In genomic region chr1:38601802-38602508, GRCm38 (mm10) we compare ENCODE assay signal across 12 mouse cellular contexts.
DNase-seq lines count a peak whose midpoint lies in the region; ATAC-seq lines count a peak whose summit lies in the region.
"Had no signal": no experiment of that assay in that cellular context is flagged by ENCODE, and none has a peak within 500 bp of the region (broad histone marks: within the 10 kb centered on the region; RNA-seq: fewer than 3 reads in every experiment).

No protein-coding gene starts in this region.

- intact Hi-C loops in gastrocnemius, postnatal 14 days (cut with DNase I; ENCODE audit: low total_unique reads): no loop called here

- H3K4me1 ChIP-seq in limb, embryonic 12.5 days (replicated peaks): peaks cover 45% of the 10 kb centered on the region
- H3K4me1 ChIP-seq: liver, embryonic 15.5 days had no signal

- peaks cover 21% of the 10 kb centered on the region for H3K36me3 ChIP-seq in limb, embryonic 12.5 days
- H3K36me3 ChIP-seq: liver, embryonic 15.5 days had no signal

- no peak overlapping the region for H3K4me3 ChIP-seq in limb, embryonic 12.5 days (replicated peaks)
- H3K4me3 ChIP-seq: forebrain, embryonic 13.5 days; liver, embryonic 15.5 days had no signal

- peak; percentile 12 for DNase-seq in gastrocnemius, postnatal 14 days
- no peak for DNase-seq in gastrocnemius, postnatal 4 days (ENCODE audit: low spot score in 2 of 2)
- DNase-seq in spleen, postnatal 36 days (ENCODE audit: low spot score in 2 of 2): peak; percentile 22 to 27
- no peak for DNase-seq in spleen, postnatal 14 days (ENCODE audit: low spot score in 2 of 2)
- no peak for DNase-seq in cerebellum, postnatal 10 days
- no peak for DNase-seq in cerebellum, postnatal 25 days
- no peak for DNase-seq in testis, postnatal 14 days (ENCODE audit: low spot score)
- DNase-seq: adrenal gland, adult 2 months; kidney, postnatal 4 days had no signal

- H3K4me2 ChIP-seq in limb, embryonic 12.5 days: no peak overlapping the region
- H3K4me2 ChIP-seq: forebrain, embryonic 13.5 days; liver, embryonic 15.5 days had no signal

- peak overlapping the region; percentile 54 for H3K27ac ChIP-seq in limb, embryonic 12.5 days
- H3K27ac ChIP-seq: forebrain, embryonic 13.5 days; liver, embryonic 15.5 days had no signal

- H3K9me3 ChIP-seq in limb, embryonic 12.5 days: no peaks in the 10 kb centered on the region
- H3K9me3 ChIP-seq: forebrain, embryonic 13.5 days; liver, embryonic 15.5 days had no signal

- no peak overlapping the region for H3K9ac ChIP-seq in limb, embryonic 12.5 days (replicated peaks)
- H3K9ac ChIP-seq: forebrain, embryonic 13.5 days; liver, embryonic 15.5 days had no signal

- 35% methylated on average over 11 of the region's 11 CpGs for WGBS in limb, embryonic 12.5 days

- ATAC-seq in limb, embryonic 12.5 days (ENCODE audit: insufficient number of reproducible peaks, insufficient read depth, low FRiP score, low TSS enrichment, low read depth): no peak
- ATAC-seq: forebrain, embryonic 13.5 days had no signal

- H3K27me3 ChIP-seq in limb, embryonic 12.5 days: no peaks in the 10 kb centered on the region
- H3K27me3 ChIP-seq: forebrain, embryonic 13.5 days; liver, embryonic 15.5 days had no signal

Comparison
In these comparisons a context has a peak if more than half of its experiments do, and no peak if none do; other contexts are left out.
1. DNase-seq: peak in gastrocnemius, postnatal 14 days (single experiment) and spleen, postnatal 36 days (2 of 2); none in gastrocnemius, postnatal 4 days (0 of 2), spleen, postnatal 14 days (0 of 2), cerebellum, postnatal 10 days (0 of 2), cerebellum, postnatal 25 days (0 of 2) and testis, postnatal 14 days (single experiment).